Mouse (Mus musculus) lung, postnatal 0 days (tissue): ENCODE data around the gene Rps7. TPM values are rescaled to one million over a fixed set of nuclear protein-coding genes. Genes with fewer than 3 reads are reported as not detected.
A peak's percentile ranks its signal among the peaks of the same experiment; 100 is the strongest.

Experiments
- ATAC-seq: fragments of 200-750 bp; cut with Nextera tagmentation; 2 replicates; pipeline ENCODE4 v1.8.0; 2017; ENCODE audit warnings: moderate library complexity
- DNase-seq: peaks from one replicate; pipeline ENCODE4 v3.0.0-alpha.2; 2016; ENCODE audit warnings: low spot score
- H3K27ac ChIP-seq: fragments of 300-500 bp; sonication (generic); 2 replicates; pipeline ENCODE4 v1.5.1; 2014; ENCODE audit warnings: antibody characterized with exemption, mild to moderate bottlenecking, low read length, mixed read lengths
- H3K27me3 ChIP-seq: fragments of 300-500 bp; sonication (generic); replicated peaks from 2 replicates; pipeline ENCODE4 v1.6.1; 2014; ENCODE audit warnings: low read length, mixed read lengths; ENCODE audit not compliant: insufficient read depth
- H3K36me3 ChIP-seq: fragments of 300-500 bp; sonication (generic); 2 replicates; pipeline ENCODE4 v1.6.1; 2014; ENCODE audit warnings: low read length, mixed read lengths; ENCODE audit not compliant: insufficient read depth
- H3K4me1 ChIP-seq: fragments of 300-500 bp; sonication (generic); 2 replicates; pipeline ENCODE4 v1.6.1; 2014; ENCODE audit warnings: antibody characterized with exemption, low read depth, low read length, mixed read lengths; ENCODE audit not compliant: insufficient read depth
- H3K4me2 ChIP-seq: fragments of 300-500 bp; sonication (generic); replicated peaks from 2 replicates; pipeline ENCODE4 v1.6.1; 2014; ENCODE audit warnings: low read depth, mild to moderate bottlenecking, low read length, moderate library complexity, mixed read lengths
- H3K4me3 ChIP-seq: fragments of 300-500 bp; sonication (generic); 2 replicates; pipeline ENCODE4 v1.5.1; 2014; ENCODE audit warnings: low read depth, low read length
- H3K9ac ChIP-seq: fragments of 300-500 bp; sonication (generic); replicated peaks from 2 replicates; pipeline ENCODE4 v1.6.1; 2014; ENCODE audit warnings: low read depth, mild to moderate bottlenecking
- H3K9me3 ChIP-seq: fragments of 300-500 bp; sonication (generic); 2 replicates; pipeline ENCODE4 v1.6.1; 2016; ENCODE audit warnings: low read length, mixed read lengths
- CTCF ChIP-seq: IDR thresholded peaks from 2 replicates; pipeline ENCODE4 v1.5.1; 2016; ENCODE audit warnings: antibody characterized with exemption, mild to moderate bottlenecking
- EP300 ChIP-seq: IDR thresholded peaks from 2 replicates; pipeline ENCODE4 v1.6.1; 2016; ENCODE audit warnings: antibody characterized with exemption, mild to moderate bottlenecking, control low read depth
- WGBS: fragments of 180-500 bp; shearing (Covaris S2); extraction: QIAGEN DNeasy Blood & Tissue Kit; methylation state at CpG from one replicate; pipeline ENCODE4 v1.1.7; 2014; 5-methylcytosine and 5-hydroxymethylcytosine counted together
- polyA plus RNA-seq: library from polyadenylated mRNA; unstranded; fragments of >200 nt; fragmentation: Nextera tagmentation; extraction: Ambion mirVana; gene quantifications from 2 replicates; pipeline ENCODE4 v1.2.1, GENCODE M21; 2015

Rps7 gene
- polyA plus RNA-seq, 1 experiment from 2014 or later: 592 TPM

GRCm38 (mm10) chr12:28635058-28635534 lies 657 bp downstream of the Rps7 start:
- ATAC-seq: peak; percentile 26
- no peaks in the 10 kb centered on the region for H3K27me3 ChIP-seq
- DNase-seq: no peak
- no peaks in the 10 kb centered on the region for H3K9me3 ChIP-seq
- peak overlapping the region; percentile 77 for H3K4me3 ChIP-seq
- peak overlapping the region; percentile 99 for H3K9ac ChIP-seq
- H3K36me3 ChIP-seq: peaks cover 29% of the 10 kb centered on the region
- H3K4me1 ChIP-seq: peaks cover 4% of the 10 kb centered on the region; the same call in 1 of the 2 replicates
- WGBS: under 1% methylated on average over 23 of the region's 23 CpGs
- H3K27ac ChIP-seq: peak overlapping the region; percentile 88
- TF ChIP-seq EP300 (no peak), CTCF (no peak)
- peak overlapping the region; percentile 80 for H3K4me2 ChIP-seq

GRCm38 (mm10) chr12:28628436-28628835 lies 7.3 kb downstream of the Rps7 start:
- Histone ChIP-seq H3K27ac (no peak overlapping the region), H3K27me3 (no peaks in the 10 kb centered on the region), H3K4me1 (no peaks in the 10 kb centered on the region), H3K4me3 (no peak overlapping the region), H3K36me3 (peaks cover 38% of the 10 kb centered on the region), H3K9me3 (no peaks in the 10 kb centered on the region), H3K9ac (no peak overlapping the region), H3K4me2 (no peak overlapping the region)
- no peak for ATAC-seq
- WGBS: 92% methylated on average over 2 of the region's 2 CpGs
- no peak for DNase-seq
- TF ChIP-seq EP300 (no peak), CTCF (no peak)

- 52% methylated on average over 4 of the region's 4 CpGs for WGBS
- Histone ChIP-seq H3K27me3 (no peaks in the 10 kb centered on the region), H3K4me2 (no peak overlapping the region), H3K9me3 (no peaks in the 10 kb centered on the region), H3K27ac (no peak overlapping the region), H3K4me3 (no peak overlapping the region), H3K9ac (no peak overlapping the region), H3K4me1 (no peaks in the 10 kb centered on the region), H3K36me3 (peaks cover 27% of the 10 kb centered on the region)
- TF ChIP-seq CTCF (no peak), EP300 (no peak)
- ATAC-seq (no peak), DNase-seq (no peak)
Measured at GRCm38 (mm10) chr12:28627092-28627491, 8.7 kb downstream of the Rps7 start.

GRCm38 (mm10) chr12:28625407-28625806 lies 10.3 kb downstream of the Rps7 start:
- Histone ChIP-seq H3K27ac (no peak overlapping the region), H3K4me3 (no peak overlapping the region), H3K4me2 (no peak overlapping the region), H3K36me3 (peaks cover 12% of the 10 kb centered on the region), H3K9me3 (no peaks in the 10 kb centered on the region), H3K9ac (no peak overlapping the region), H3K4me1 (no peaks in the 10 kb centered on the region), H3K27me3 (no peaks in the 10 kb centered on the region)
- TF ChIP-seq EP300 (no peak), CTCF (no peak)
- DNase-seq: no peak
- WGBS: 48% methylated on average over 7 of the region's 7 CpGs
- ATAC-seq: no peak

- TF ChIP-seq EP300 (no peak), CTCF (no peak)
Measured at GRCm38 (mm10) chr12:28624251-28624650, 11.5 kb downstream of the Rps7 start.

GRCm38 (mm10) chr12:28623195-28623594 lies 12.6 kb downstream of the Rps7 start, which contains the start of gene Colec11:
Gene Colec11 (minus strand): TSS chr12:28623377.
- no peak within 1 kb of the TSS for H3K4me2 ChIP-seq
- no peaks in the 10 kb centered on the region for H3K4me1 ChIP-seq
- H3K9me3 ChIP-seq: no peaks in the 10 kb centered on the region
- DNase-seq (no peak), ATAC-seq (peak; percentile 38; the same call in 1 of the 2 replicates)
- TF ChIP-seq CTCF (no peak), EP300 (no peak)
- WGBS: 23% methylated on average over 5 of the region's 5 CpGs
- H3K27me3 ChIP-seq: no peaks in the 10 kb centered on the region
- no peak within 1 kb of the TSS for H3K27ac ChIP-seq
- H3K9ac ChIP-seq: no peak within 1 kb of the TSS
- no peaks in the 10 kb centered on the region for H3K36me3 ChIP-seq
- no peak within 1 kb of the TSS for H3K4me3 ChIP-seq

More at GRCm38 (mm10) chr12:28624251-28624650, 11.5 kb downstream of the Rps7 start:
- ATAC-seq (no peak), DNase-seq (no peak)
- 0 out of 2 replicates have a peak, but pooled peaks cover 5% of the 10 kb centered on the region for H3K36me3 ChIP-seq
- no peaks in the 10 kb centered on the region for H3K4me1 ChIP-seq
- no peak overlapping the region for H3K4me3 ChIP-seq
- no peaks in the 10 kb centered on the region for H3K27me3 ChIP-seq
- no peaks in the 10 kb centered on the region for H3K9me3 ChIP-seq
- no peak overlapping the region for H3K4me2 ChIP-seq
- H3K27ac ChIP-seq: no peak overlapping the region
- H3K9ac ChIP-seq: no peak overlapping the region
- WGBS: 77% methylated on average over 2 of the region's 2 CpGs

- H3K9ac ChIP-seq: no peak overlapping the region
- no peaks in the 10 kb centered on the region for H3K9me3 ChIP-seq
- H3K4me1 ChIP-seq: no peaks in the 10 kb centered on the region
- H3K36me3 ChIP-seq: no peaks in the 10 kb centered on the region
- ATAC-seq (no peak), DNase-seq (no peak)
- no peaks in the 10 kb centered on the region for H3K27me3 ChIP-seq
- no peak overlapping the region for H3K4me3 ChIP-seq
- TF ChIP-seq CTCF (no peak), EP300 (no peak)
- no peak overlapping the region for H3K27ac ChIP-seq
- WGBS: 44% methylated on average over 1 of the region's 1 CpGs
- no peak overlapping the region for H3K4me2 ChIP-seq
Measured at GRCm38 (mm10) chr12:28622641-28623040, 13.1 kb downstream of the Rps7 start.
